Mouse (Mus musculus) liver, adult 2 months (tissue): ENCODE results near the gene Noxo1. TPM values are rescaled to one million over a fixed set of nuclear protein-coding genes. Genes with fewer than 3 reads are reported as not detected.

Experiments used
- DNase-seq: peaks from one replicate; pipeline ENCODE4 v3.0.0-alpha.2; 2011; ENCODE audit warnings: low read depth, low spot score; ENCODE audit errors: extremely low read depth
- H3K27ac ChIP-seq: fragments of 200-500 bp; replicated peaks from 2 replicates; pipeline ENCODE4 v1.5.1; 2012; ENCODE audit warnings: low read depth, mild to moderate bottlenecking, control low read depth, inconsistent platforms, low read length; ENCODE audit not compliant: insufficient read depth
- H3K27me3 ChIP-seq: fragments of 200-500 bp; 2 replicates; pipeline ENCODE4 v1.6.1; 2012; ENCODE audit warnings: mild to moderate bottlenecking, moderate library complexity, low read length, inconsistent platforms; ENCODE audit not compliant: control insufficient read depth, insufficient read depth
- H3K36me3 ChIP-seq: fragments of 200-500 bp; 2 replicates; pipeline ENCODE4 v1.6.1; 2012; ENCODE audit warnings: low read length, inconsistent platforms; ENCODE audit not compliant: control insufficient read depth, insufficient read depth
- H3K4me1 ChIP-seq: fragments of 200-500 bp; 2 replicates; pipeline ENCODE4 v1.6.1; 2011; ENCODE audit warnings: low read length; ENCODE audit not compliant: control insufficient read depth, insufficient read depth
- H3K4me3 ChIP-seq: fragments of 200-500 bp; 2 replicates; pipeline ENCODE4 v1.5.1; 2011; ENCODE audit warnings: low read depth, mild to moderate bottlenecking, control low read depth, low read length, moderate library complexity; ENCODE audit not compliant: insufficient read depth
- H3K79me2 ChIP-seq: fragments of 200-500 bp; 2 replicates; pipeline ENCODE4 v1.6.1; 2012; ENCODE audit warnings: inconsistent platforms, mild to moderate bottlenecking, low read length, moderate library complexity; ENCODE audit not compliant: control insufficient read depth, insufficient read depth
- H3K9ac ChIP-seq: fragments of 200-500 bp; 2 replicates; pipeline ENCODE4 v1.6.1; 2012; ENCODE audit warnings: low read depth, mild to moderate bottlenecking, control low read depth, inconsistent platforms, low read length
- CTCF ChIP-seq: fragments of 200-500 bp; IDR thresholded peaks from 2 replicates; pipeline ENCODE4 v1.5.1; 2011; ENCODE audit warnings: low read depth, low read length, control low read depth
- POLR2A ChIP-seq: fragments of 200-500 bp; IDR thresholded peaks from 2 replicates; pipeline ENCODE4 v1.6.1; 2011; ENCODE audit warnings: low read length, control low read depth; ENCODE audit not compliant: insufficient read depth; ENCODE audit errors: extremely low read depth
- WGBS: fragments of 180-500 bp; shearing (Covaris S2); methylation state at CpG from one replicate; pipeline ENCODE4 v1.1.7; 2018; 5-methylcytosine and 5-hydroxymethylcytosine counted together
- polyA plus RNA-seq: library from polyadenylated mRNA; depleted of rRNA; stranded (reverse); fragments of >200 nt; gene quantifications from 2 replicates; pipeline ENCODE4 v1.2.3, GENCODE M21; 2012; rRNA removed
- total RNA-seq: library from RNA; depleted of rRNA; stranded (reverse); fragments of >200 nt; gene quantifications from 2 replicates; pipeline ENCODE4 v1.2.3, GENCODE M21; 2014; rRNA removed

The Noxo1 gene
- 0.37 and 0.40 TPM in 2 replicates for total RNA-seq
- 2.7 TPM in 2 replicates for polyA plus RNA-seq

- peak within 1 kb of the TSS; percentile 92 for H3K4me3 ChIP-seq
- WGBS: 1% methylated on average over 64 of the region's 76 CpGs
- DNase-seq: peak; percentile 57
- TF ChIP-seq POLR2A: 0 out of 2 replicates have a peak, but pooled peaks have one; percentile 30
- TF ChIP-seq CTCF: peak; percentile 33; the same call in 1 of the 2 replicates
- H3K27me3 ChIP-seq: no peaks in the 10 kb centered on the region
- no peaks in the 10 kb centered on the region; the same call in 1 of the 2 replicates for H3K79me2 ChIP-seq
- H3K27ac ChIP-seq: peak within 1 kb of the TSS; percentile 86
- H3K4me1 ChIP-seq: peaks cover 3% of the 10 kb centered on the region; the same call in 1 of the 2 replicates
- no peaks in the 10 kb centered on the region; the same call in 1 of the 2 replicates for H3K36me3 ChIP-seq
- H3K9ac ChIP-seq: peak within 1 kb of the TSS; percentile 94
Observed at GRCm38 (mm10) chr17:24696011-24696697, at the start of gene Noxo1, which contains the start of gene Gfer. Gene Noxo1 (plus strand): TSS chr17:24696234. Gene Gfer (minus strand): TSS chr17:24696156.

- TF ChIP-seq POLR2A (no peak), CTCF (no peak)
- DNase-seq: no peak
- 77% methylated on average over 4 of the region's 4 CpGs for WGBS
- H3K4me1 ChIP-seq: peaks cover 7% of the 10 kb centered on the region
- H3K79me2 ChIP-seq: peaks cover 10% of the 10 kb centered on the region; the same call in 1 of the 2 replicates
- no peaks in the 10 kb centered on the region for H3K27me3 ChIP-seq
- H3K4me3 ChIP-seq: no peak overlapping the region
- no peaks in the 10 kb centered on the region; the same call in 1 of the 2 replicates for H3K36me3 ChIP-seq
- no peak overlapping the region for H3K9ac ChIP-seq
- H3K27ac ChIP-seq: peak overlapping the region; percentile 87
Observed at GRCm38 (mm10) chr17:24646381-24646780, 49.7 kb upstream of the Noxo1 start.

GRCm38 (mm10) chr17:24647493-24647892 lies 48.5 kb upstream of the Noxo1 start:
- peak overlapping the region; percentile 15 for H3K27ac ChIP-seq
- no peaks in the 10 kb centered on the region; the same call in 1 of the 2 replicates for H3K36me3 ChIP-seq
- H3K79me2 ChIP-seq: peaks cover 10% of the 10 kb centered on the region; the same call in 1 of the 2 replicates
- no peak for TF ChIP-seq POLR2A
- peak overlapping the region; percentile 53 for H3K4me3 ChIP-seq
- 77% methylated on average over 11 of the region's 11 CpGs for WGBS
- H3K9ac ChIP-seq: peak overlapping the region; percentile 24
- DNase-seq: no peak
- no peaks in the 10 kb centered on the region for H3K27me3 ChIP-seq
- peaks cover 7% of the 10 kb centered on the region for H3K4me1 ChIP-seq

DNA sequence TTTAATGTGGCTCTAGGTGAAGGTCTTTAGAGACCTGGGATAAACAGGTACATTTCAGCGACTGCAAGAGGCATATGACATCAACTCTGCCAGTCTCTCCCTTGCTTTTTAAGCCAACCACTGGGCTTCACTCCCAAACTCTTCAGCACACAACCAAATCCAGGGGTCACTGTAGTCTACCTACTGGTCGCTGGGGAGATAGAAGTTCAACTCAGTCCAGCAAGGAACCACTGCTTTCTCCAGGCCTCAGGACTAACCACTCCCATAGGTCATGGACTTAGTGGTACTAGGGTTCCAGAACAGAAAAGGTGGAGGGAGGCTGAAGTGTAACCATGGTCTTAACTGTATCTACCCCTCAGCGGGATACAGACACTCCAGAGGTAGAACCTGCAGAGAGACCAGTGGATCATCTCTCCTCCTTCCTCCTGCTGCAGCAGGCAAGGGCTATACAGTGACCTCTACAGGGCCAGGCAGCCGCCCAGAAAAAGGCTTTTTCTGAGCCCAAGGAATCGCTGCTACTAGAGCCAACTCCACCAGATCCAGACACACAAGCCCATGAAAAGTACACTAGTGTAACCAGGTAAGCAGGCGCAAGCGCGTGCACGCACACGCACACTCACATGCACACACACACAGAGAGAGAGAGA lies 47.2 kb upstream of the Noxo1 start:
- Histone ChIP-seq H3K27ac (peak overlapping the region; percentile 73), H3K9ac (peak overlapping the region; percentile 97), H3K4me3 (peak overlapping the region; percentile 90), H3K79me2 (peaks cover 10% of the 10 kb centered on the region; the same call in 1 of the 2 replicates), H3K4me1 (peaks cover 9% of the 10 kb centered on the region), H3K36me3 (no peaks in the 10 kb centered on the region), H3K27me3 (no peaks in the 10 kb centered on the region)
- DNase-seq: no peak
- no peak for TF ChIP-seq CTCF
- no peak for TF ChIP-seq POLR2A
- WGBS: 78% methylated on average over 10 of the region's 10 CpGs

DNA sequence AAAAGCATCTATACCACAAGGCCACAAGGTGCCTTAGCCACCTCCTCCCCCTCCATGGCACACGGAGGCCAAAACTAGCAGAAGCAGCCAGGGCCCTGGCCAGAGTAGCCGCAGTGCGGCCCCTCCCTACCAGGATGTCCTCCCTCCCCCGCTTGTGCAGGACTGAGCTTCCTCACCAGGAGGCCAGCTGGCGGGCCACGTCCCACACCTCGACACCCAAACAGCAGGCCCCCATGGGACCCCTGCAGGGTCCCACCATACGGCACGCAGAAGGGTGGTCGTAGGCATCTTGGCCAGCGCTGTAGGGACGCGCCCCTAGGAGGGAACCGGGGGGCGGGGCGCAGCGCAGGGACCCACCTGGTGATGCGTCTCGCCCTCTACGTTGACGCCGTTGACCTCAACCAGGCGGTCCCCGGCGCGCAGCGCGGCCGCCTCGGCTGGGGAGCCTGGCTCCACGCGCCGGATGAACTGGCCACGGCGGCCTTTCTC lies 46.4 kb upstream of the Noxo1 start:
- H3K27me3 ChIP-seq: no peaks in the 10 kb centered on the region
- DNase-seq: no peak

More for the DNA sequence above, 46.4 kb upstream of the Noxo1 start:
- TF ChIP-seq CTCF (no peak), POLR2A (no peak)
- H3K4me3 ChIP-seq: peak overlapping the region; percentile 90
- H3K79me2 ChIP-seq: peaks cover 10% of the 10 kb centered on the region; the same call in 1 of the 2 replicates
- no peaks in the 10 kb centered on the region for H3K36me3 ChIP-seq
- peak overlapping the region; percentile 73 for H3K27ac ChIP-seq
- H3K4me1 ChIP-seq: peaks cover 10% of the 10 kb centered on the region
- H3K9ac ChIP-seq: peak overlapping the region; percentile 97
- WGBS: 2% methylated on average over 35 of the region's 35 CpGs
